Mouse (Mus musculus) brown adipose tissue, adult 24 weeks (tissue): Measurements from ENCODE around the gene Kcnmb4. TPM values are rescaled to one million over a fixed set of nuclear protein-coding genes. Genes with fewer than 3 reads are reported as not detected.
A peak's percentile ranks its signal among the peaks of the same experiment; 100 is the strongest.

Experiments
- H3K27ac ChIP-seq: fragments of 200-500 bp; replicated peaks from 2 replicates; pipeline ENCODE4 v1.5.1; 2012; ENCODE audit warnings: low read depth, mild to moderate bottlenecking, low read length
- H3K4me1 ChIP-seq: fragments of 200-500 bp; 2 replicates; pipeline ENCODE4 v1.6.1; 2012; ENCODE audit warnings: low read length, mixed read lengths; ENCODE audit not compliant: control insufficient read depth, insufficient read depth, insufficient read length
- H3K4me3 ChIP-seq: fragments of 200-500 bp; 2 replicates; pipeline ENCODE4 v1.5.1; 2012; ENCODE audit warnings: low read depth, mild to moderate bottlenecking, low read length, moderate library complexity; ENCODE audit not compliant: insufficient read depth
- polyA plus RNA-seq: library from polyadenylated mRNA; stranded (reverse); fragments of >200 nt; gene quantifications from 2 replicates; pipeline ENCODE4 v1.2.4, GENCODE M21; 2012; ENCODE audit not compliant: missing spikeins, insufficient read depth, insufficient read length

The Kcnmb4 gene
- polyA plus RNA-seq: not detected in 2 replicates

- Histone ChIP-seq H3K27ac (no peak within 1 kb of the TSS), H3K4me1 (peaks cover 3% of the 10 kb centered on the region; the same call in 1 of the 2 replicates), H3K4me3 (peak within 1 kb of the TSS; percentile 62)
Observed at GRCm38 (mm10) chr10:116473759-116474549, at the start of gene Kcnmb4. Gene Kcnmb4 (minus strand): TSS chr10:116473878.

DNA sequence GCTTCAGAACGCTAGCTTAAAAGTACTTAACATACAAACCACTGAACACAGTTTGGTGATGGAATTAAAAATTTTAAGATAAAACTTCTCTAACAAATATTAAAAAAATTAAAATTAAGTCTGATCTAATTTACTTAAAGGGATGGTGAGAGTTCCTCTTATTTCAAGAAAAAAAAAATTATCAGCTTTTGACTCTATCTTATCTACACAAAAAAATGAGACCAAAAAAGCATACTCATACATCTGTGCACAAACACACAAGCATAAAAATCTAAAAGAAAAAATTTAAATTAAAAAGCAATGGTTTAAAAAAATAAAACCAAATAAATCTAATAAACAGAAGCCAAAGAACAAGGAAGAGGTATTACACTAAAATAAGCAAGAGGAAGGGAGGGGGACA is 45.9 kb upstream of the Kcnmb4 start:
- Histone ChIP-seq H3K4me1 (no peaks in the 10 kb centered on the region), H3K4me3 (no peak overlapping the region), H3K27ac (no peak overlapping the region)

- H3K27ac ChIP-seq: no peak overlapping the region
- no peak overlapping the region for H3K4me3 ChIP-seq
- H3K4me1 ChIP-seq: peaks cover 9% of the 10 kb centered on the region; the same call in 1 of the 2 replicates
Observed at GRCm38 (mm10) chr10:116515590-116515989, 41.9 kb upstream of the Kcnmb4 start.

DNA sequence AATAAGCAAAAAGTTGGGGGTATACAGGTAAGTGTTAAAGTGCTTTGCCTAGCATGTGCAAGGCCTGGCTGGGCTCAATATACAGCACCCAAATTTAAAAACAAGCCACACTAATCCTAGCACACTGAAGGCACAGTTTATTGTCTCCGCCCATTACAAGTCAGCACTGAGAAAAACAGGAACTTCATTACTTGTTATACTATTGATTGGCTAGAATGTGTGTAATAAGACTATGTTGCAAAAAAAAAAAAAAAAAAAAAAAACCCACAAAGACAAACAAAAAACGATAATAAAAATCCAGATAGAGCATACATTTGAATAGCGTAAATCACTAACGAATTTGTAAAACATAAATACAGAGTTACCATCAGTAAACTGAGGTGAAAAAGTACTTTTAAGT is 41.5 kb upstream of the Kcnmb4 start:
- no peak overlapping the region for H3K27ac ChIP-seq
- H3K4me1 ChIP-seq: peaks cover 9% of the 10 kb centered on the region; the same call in 1 of the 2 replicates
- H3K4me3 ChIP-seq: no peak overlapping the region

- Histone ChIP-seq H3K27ac (no peak overlapping the region), H3K4me1 (peaks cover 9% of the 10 kb centered on the region), H3K4me3 (no peak overlapping the region)
Observed at GRCm38 (mm10) chr10:116513254-116513635, 39.6 kb upstream of the Kcnmb4 start.

- H3K27ac ChIP-seq: no peak overlapping the region
- peaks cover 9% of the 10 kb centered on the region for H3K4me1 ChIP-seq
- H3K4me3 ChIP-seq: no peak overlapping the region
Observed at GRCm38 (mm10) chr10:116512521-116513253, 39.0 kb upstream of the Kcnmb4 start.

DNA sequence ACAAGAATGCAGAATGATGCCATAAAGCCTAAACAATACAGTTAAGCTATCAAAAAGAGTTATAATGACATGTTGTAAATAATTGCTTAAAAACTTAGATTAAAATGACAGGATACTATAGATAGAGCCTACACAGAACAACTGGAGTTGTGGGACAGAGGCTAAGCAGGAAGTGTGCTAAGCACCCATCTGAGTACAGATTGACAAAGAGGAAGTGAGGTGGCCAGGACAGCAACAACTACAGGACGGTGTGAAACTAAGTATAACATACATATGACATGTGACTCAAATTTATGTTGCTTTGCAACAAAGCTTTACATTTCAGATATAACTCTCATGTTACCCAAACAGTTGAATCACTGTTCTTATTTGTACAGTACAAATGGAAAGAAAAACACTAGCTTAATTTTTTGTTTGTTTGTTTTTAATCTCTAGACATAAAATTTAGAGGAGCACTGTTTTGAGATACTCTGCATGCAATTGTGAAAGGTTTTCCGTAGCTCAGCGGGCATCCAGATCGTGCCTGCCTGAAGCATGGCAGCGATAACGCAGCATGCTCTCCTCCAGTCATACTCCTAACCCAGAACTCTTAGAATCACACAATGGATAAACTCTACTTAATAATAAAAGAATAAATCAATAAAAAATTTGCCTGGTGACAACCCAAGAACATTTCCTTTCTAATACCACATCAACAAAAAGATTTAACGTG is 31.8 kb upstream of the Kcnmb4 start:
- Histone ChIP-seq H3K4me1 (no peaks in the 10 kb centered on the region; the same call in 1 of the 2 replicates), H3K4me3 (no peak overlapping the region), H3K27ac (no peak overlapping the region)

DNA sequence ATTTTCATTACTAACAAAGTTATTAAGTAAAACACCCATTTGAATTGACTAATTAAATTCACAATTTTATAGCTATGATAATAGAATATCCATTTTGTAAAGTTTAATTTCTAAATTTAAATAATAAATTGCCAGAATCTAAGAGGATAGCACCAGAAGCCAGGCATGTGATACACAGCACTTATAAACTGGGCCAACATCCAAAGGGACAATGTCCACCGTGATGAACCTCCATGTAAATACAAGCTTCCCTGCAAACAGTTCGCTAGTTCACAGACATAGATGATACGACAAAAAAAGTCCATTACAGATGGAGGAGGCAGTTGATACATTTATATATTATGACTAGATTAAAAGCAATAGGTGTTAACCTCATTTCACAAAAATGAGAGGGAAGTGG is 19.1 kb upstream of the Kcnmb4 start:
- no peak overlapping the region for H3K27ac ChIP-seq
- no peaks in the 10 kb centered on the region for H3K4me1 ChIP-seq
- no peak overlapping the region for H3K4me3 ChIP-seq

DNA sequence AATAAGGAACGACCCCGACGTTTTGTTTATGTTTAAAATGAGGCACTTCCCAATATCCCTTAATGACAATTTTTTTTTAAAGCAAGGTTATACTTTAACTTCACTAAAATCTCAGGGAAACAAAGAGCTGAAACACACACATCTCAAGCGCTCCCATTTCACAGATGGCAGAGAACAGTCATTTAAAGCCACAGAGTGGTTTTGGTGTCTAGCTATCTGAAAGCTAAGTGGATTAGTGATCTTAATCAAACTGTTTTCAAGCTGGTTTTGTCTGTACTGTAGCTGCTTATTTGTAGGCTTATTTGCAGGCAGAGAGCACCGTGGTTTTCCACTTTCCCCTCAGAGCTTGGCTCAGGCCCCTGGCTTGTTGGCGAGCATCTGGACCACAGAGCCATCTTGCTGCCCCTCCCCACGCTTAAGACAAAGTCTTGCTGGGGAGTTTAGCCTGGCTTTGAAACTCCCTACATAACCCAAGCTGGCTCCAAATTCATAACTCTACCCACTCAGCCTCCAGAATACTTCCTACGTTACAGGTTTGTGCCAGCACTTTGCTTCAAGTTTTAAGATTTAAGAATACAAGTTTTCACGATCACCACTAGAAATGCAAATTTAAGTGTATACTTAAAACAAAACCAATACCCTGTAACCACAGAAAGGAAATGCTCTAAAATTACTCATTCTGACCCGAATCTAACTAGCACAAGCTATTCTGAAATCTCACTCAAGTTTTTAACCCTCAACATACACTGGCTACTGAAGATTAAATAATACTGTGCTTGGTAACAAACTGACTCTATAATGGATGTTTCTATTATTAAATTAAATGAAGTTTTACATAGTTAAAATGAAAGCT is 13.4 kb upstream of the Kcnmb4 start:
- Histone ChIP-seq H3K4me3 (no peak overlapping the region), H3K27ac (no peak overlapping the region), H3K4me1 (no peaks in the 10 kb centered on the region)

DNA sequence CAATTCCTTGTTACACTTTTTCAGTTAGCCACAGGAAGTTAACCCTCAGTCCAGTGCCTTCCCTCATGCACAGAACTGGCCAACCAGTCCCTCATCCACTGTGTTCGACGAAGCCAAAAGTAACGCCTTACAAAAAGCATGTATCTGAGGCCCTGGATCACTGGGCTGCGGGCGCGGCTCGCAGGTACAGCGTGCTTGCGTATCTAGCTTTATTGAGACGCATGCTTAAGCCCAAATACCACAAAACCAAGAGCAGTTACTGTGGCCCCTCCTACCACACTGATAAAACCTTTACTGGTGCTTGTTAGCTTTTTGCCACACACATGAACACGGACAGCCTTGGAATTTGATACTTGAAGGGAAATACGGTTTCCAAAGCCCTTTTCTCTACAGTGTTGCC is 8.2 kb upstream of the Kcnmb4 start:
- Histone ChIP-seq H3K27ac (no peak overlapping the region; the same call in 1 of the 2 replicates), H3K4me1 (no peaks in the 10 kb centered on the region), H3K4me3 (no peak overlapping the region)

- no peak overlapping the region for H3K27ac ChIP-seq
- H3K4me1 ChIP-seq: no peaks in the 10 kb centered on the region
- H3K4me3 ChIP-seq: no peak overlapping the region
Observed at GRCm38 (mm10) chr10:116480988-116481387, 7.3 kb upstream of the Kcnmb4 start.

GRCm38 (mm10) chr10:116476559-116476958 is 2.9 kb upstream of the Kcnmb4 start:
- Histone ChIP-seq H3K27ac (no peak overlapping the region), H3K4me3 (no peak overlapping the region), H3K4me1 (peaks cover 3% of the 10 kb centered on the region; the same call in 1 of the 2 replicates)

DNA sequence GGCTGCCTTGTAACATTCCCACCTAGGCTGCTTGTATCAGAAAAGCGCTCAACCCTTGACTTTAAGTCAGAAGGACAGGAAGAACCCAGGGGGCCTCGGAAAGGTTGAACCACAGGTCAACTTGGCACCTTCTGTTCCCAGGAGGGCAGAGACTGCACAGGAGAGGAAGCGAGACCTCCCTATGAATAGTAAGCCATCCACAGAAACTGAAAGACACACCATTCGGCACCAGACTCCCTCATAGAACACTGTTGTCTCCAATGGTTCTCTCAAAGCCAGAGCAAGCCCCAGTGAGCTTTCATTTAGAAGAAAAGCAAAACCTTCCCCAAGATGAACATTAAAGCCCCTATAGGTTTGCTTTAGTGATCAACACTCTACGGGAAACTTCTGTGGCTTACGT is 2.0 kb upstream of the Kcnmb4 start:
- H3K4me3 ChIP-seq: no peak overlapping the region
- H3K27ac ChIP-seq: no peak overlapping the region
- peaks cover 3% of the 10 kb centered on the region; the same call in 1 of the 2 replicates for H3K4me1 ChIP-seq

DNA sequence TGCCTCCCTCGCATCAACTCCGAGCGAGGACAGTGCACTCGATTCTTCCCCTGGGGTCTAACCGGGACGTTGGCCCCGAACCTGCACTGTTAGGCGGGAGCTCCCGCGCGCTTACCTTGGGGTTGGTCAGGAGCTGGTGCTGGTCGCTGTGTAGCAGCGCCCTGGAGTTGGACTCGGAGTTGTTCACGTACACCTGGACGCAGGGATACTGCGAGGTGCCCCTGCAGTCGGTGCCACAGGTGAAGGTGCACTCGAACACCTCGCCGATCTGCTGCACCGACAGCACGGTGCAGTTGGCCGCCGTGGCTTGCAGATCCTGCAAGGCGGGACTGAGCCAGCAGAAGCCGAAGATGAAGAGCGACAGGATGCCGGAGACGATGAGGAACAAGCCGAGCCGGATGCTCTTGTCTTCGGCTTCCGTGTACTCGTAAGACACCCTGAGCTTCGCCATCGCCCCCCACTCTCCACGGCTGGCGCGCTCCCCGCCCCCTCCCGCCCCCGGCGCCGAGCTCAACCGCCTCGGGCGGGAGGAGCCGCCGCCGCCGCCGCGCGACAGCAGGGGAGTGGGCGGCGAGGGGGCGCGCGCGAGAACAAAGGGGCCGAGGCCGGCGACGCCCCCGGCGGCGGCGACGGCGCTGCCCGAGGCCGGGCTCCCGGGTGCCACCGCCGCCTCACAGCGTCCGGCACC is 463 bp downstream of the Kcnmb4 start:
- no peak overlapping the region for H3K27ac ChIP-seq
- peaks cover 3% of the 10 kb centered on the region; the same call in 1 of the 2 replicates for H3K4me1 ChIP-seq
- H3K4me3 ChIP-seq: peak overlapping the region; percentile 42
